Comparison of ENCODE assay signal across 8 mouse cellular contexts in the genomic region with DNA sequence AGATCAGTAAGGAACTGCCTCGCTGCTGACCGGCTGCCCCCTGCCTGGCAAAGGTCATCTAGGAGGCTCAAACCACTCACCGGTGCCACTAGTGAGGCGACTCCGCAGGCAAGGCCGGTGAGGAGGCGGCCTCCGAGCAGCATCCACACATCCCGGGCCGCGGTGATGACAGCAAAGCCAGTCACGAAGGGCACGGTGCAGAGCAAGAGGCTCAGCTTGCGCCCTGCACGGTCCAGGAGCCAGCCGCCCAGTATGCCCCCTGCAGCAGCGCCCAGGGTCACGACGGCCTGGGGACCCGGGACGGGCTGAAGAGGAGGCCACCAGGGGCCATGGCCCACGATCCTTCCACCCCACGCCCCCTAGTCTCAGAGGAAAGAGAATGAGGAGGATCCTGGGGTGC. TPM values are rescaled to one million over a fixed set of nuclear protein-coding genes. Genes with fewer than 3 reads are reported as not detected.
DNase-seq lines count a peak whose midpoint lies in the region; ATAC-seq lines count a peak whose summit lies in the region.

No protein-coding gene starts in this region.

- peak; percentile 42 to 50 for DNase-seq in cerebellum, postnatal 14 days
- no peak for DNase-seq in cerebellum, adult 9-10 months
- peak; percentile 16 for DNase-seq in thymus, postnatal 25 days
- DNase-seq in thymus, postnatal 10 days (ENCODE audit: low spot score in 2 of 2): no peak
- no peak for DNase-seq in liver, embryonic 13.5 days
- peak; percentile 18 for DNase-seq in splenic B cell, adult 2 months (ENCODE audit: low read depth, low spot score)
- no peak for DNase-seq in gastrocnemius, postnatal 36 days

- no peaks in the 10 kb centered on the region for H3K36me3 ChIP-seq in liver, embryonic 13.5 days
- H3K36me3 ChIP-seq in splenic B cell, adult 2 months (ENCODE audit: control insufficient read depth, insufficient read depth, low read length, poor library complexity, severe bottlenecking): no peaks in the 10 kb centered on the region

- peaks cover 56% of the 10 kb centered on the region for H3K4me1 ChIP-seq in liver, embryonic 13.5 days (replicated peaks)

- no peaks in the 10 kb centered on the region for H3K9me3 ChIP-seq in liver, embryonic 13.5 days (replicated peaks)

- 1% methylated on average over 23 of the region's 23 CpGs for WGBS in liver, embryonic 13.5 days (ENCODE audit: insufficient replicate concordance)

- H3K9ac ChIP-seq in liver, embryonic 13.5 days: peak overlapping the region; percentile 86

- peaks cover 9% of the 10 kb centered on the region; the same call in 1 of the 2 replicates for H3K27me3 ChIP-seq in liver, embryonic 13.5 days
- H3K27me3 ChIP-seq in splenic B cell, adult 2 months (ENCODE audit: control insufficient read depth, insufficient read depth, low read length, poor library complexity, severe bottlenecking): no peaks in the 10 kb centered on the region

- intact Hi-C loops in gastrocnemius, postnatal 36 days (cut with DNase I): loop anchor here (10.0 kb wide), 1 partner anchor 384 kb away; no protein-coding TSS in a partner anchor

- peak overlapping the region; percentile 25; the same call in 1 of the 2 replicates for H3K27ac ChIP-seq in liver, embryonic 13.5 days

- H3K4me2 ChIP-seq in liver, embryonic 13.5 days: peak overlapping the region; percentile 99

- H3K4me3 ChIP-seq in liver, embryonic 13.5 days (replicated peaks): peak overlapping the region; percentile 76

- peak; percentile 17 for ATAC-seq in granulocyte monocyte progenitor cell, adult 5-6 weeks (replicated peaks; ENCODE audit: poor library complexity, severe bottlenecking)
- ATAC-seq in liver, embryonic 13.5 days (ENCODE audit: low read depth): peak; percentile 19

RNA-seq across cellular contexts. Expression of a gene that starts 0.6 kb away (rescaled TPM):
- total RNA-seq in granulocyte monocyte progenitor cell, adult 5-6 weeks (2014; fragmentation: Nextera tagmentation): 4.0 and 4.8 TPM in 2 replicates
- total RNA-seq in granulocyte monocyte progenitor cell, adult 5-6 weeks (2017): 3.7 and 5.8 TPM in 2 replicates
- 9.0 and 9.9 TPM in 2 replicates for polyA plus RNA-seq in liver, embryonic 13.5 days (2015; fragmentation: Nextera tagmentation; extraction: Ambion mirVana)
- total RNA-seq in gastrocnemius, postnatal 36 days (2021): 1 to 10 TPM; 9.1 to 10.0 TPM

RNA-seq across cellular contexts. Expression of a gene that starts 19.9 kb away (rescaled TPM):
- total RNA-seq in granulocyte monocyte progenitor cell, adult 5-6 weeks (2014; fragmentation: Nextera tagmentation): 9.6 and 14.7 TPM in 2 replicates
- 2.8 and 3.2 TPM in 2 replicates for total RNA-seq in granulocyte monocyte progenitor cell, adult 5-6 weeks (2017)
- 2.0 and 3.0 TPM in 2 replicates for polyA plus RNA-seq in liver, embryonic 13.5 days (2015; fragmentation: Nextera tagmentation; extraction: Ambion mirVana)
- 1 to 10 TPM; 9.1 to 9.4 TPM for total RNA-seq in gastrocnemius, postnatal 36 days (2021)

RNA-seq across cellular contexts. Expression of a gene that starts 19.9 kb away (rescaled TPM):
- 3,079 and 3,298 TPM in 2 replicates for total RNA-seq in granulocyte monocyte progenitor cell, adult 5-6 weeks (2014; fragmentation: Nextera tagmentation)
- 2,139 and 2,991 TPM in 2 replicates for total RNA-seq in granulocyte monocyte progenitor cell, adult 5-6 weeks (2017)
- polyA plus RNA-seq in liver, embryonic 13.5 days (2015; fragmentation: Nextera tagmentation; extraction: Ambion mirVana): 141 and 148 TPM in 2 replicates
- 10 to 100 TPM; 45.3 to 75.3 TPM for total RNA-seq in gastrocnemius, postnatal 36 days (2021)

Comparison
In these comparisons a context has a peak if more than half of its experiments do, and no peak if none do; other contexts are left out.
1. DNase-seq: peak in cerebellum, postnatal 14 days (2 of 2), thymus, postnatal 25 days (single experiment) and splenic B cell, adult 2 months (single experiment); none in cerebellum, adult 9-10 months (single experiment), thymus, postnatal 10 days (0 of 2), liver, embryonic 13.5 days (single experiment) and gastrocnemius, postnatal 36 days (0 of 2).
2. RNA of a gene that starts 19.9 kb away (total RNA-seq): 2,139 to 3,298 TPM in granulocyte monocyte progenitor cell, adult 5-6 weeks; 45.3 to 75.3 TPM in gastrocnemius, postnatal 36 days; every median in the first group is over 10 times any median in the second.